Mouse (Mus musculus) liver, embryonic 12.5 days (tissue): ENCODE results near the gene Cacng6. TPM values are rescaled to one million over a fixed set of nuclear protein-coding genes. Genes with fewer than 3 reads are reported as not detected.

Source experiments
- ATAC-seq: fragments of 200-750 bp; cut with Nextera tagmentation; 2 replicates; pipeline ENCODE4 v1.8.0; 2017; ENCODE audit warnings: moderate number of reproducible peaks, mild to moderate bottlenecking, moderate library complexity
- H3K27ac ChIP-seq: fragments of 300-500 bp; sonication (generic); 2 replicates; pipeline ENCODE4 v1.5.1; 2016; ENCODE audit warnings: mild to moderate bottlenecking
- H3K27me3 ChIP-seq: fragments of 300-500 bp; sonication (generic); replicated peaks from 2 replicates; pipeline ENCODE4 v1.6.1; 2016; ENCODE audit warnings: mild to moderate bottlenecking, moderate library complexity
- H3K36me3 ChIP-seq: fragments of 300-500 bp; sonication (generic); 2 replicates; pipeline ENCODE4 v1.6.1; 2016; ENCODE audit warnings: mild to moderate bottlenecking, moderate library complexity
- H3K4me1 ChIP-seq: fragments of 300-500 bp; sonication (generic); 2 replicates; pipeline ENCODE4 v1.6.1; 2016
- H3K4me2 ChIP-seq: fragments of 300-500 bp; sonication (generic); 2 replicates; pipeline ENCODE4 v1.6.1; 2016; ENCODE audit warnings: mild to moderate bottlenecking, moderate library complexity
- H3K4me3 ChIP-seq: fragments of 300-500 bp; sonication (generic); 2 replicates; pipeline ENCODE4 v1.5.1; 2016; ENCODE audit warnings: mild to moderate bottlenecking, moderate library complexity
- H3K9ac ChIP-seq: fragments of 300-500 bp; sonication (generic); 2 replicates; pipeline ENCODE4 v1.6.1; 2016; ENCODE audit warnings: mild to moderate bottlenecking, moderate library complexity
- H3K9me3 ChIP-seq: fragments of 300-500 bp; sonication (generic); replicated peaks from 2 replicates; pipeline ENCODE4 v1.6.1; 2016; ENCODE audit warnings: mild to moderate bottlenecking, moderate library complexity
- WGBS: fragments of 180-500 bp; shearing (Covaris S2); methylation state at CpG from one replicate; pipeline ENCODE4 v1.1.7; 2016; ENCODE audit not compliant: insufficient replicate concordance; 5-methylcytosine and 5-hydroxymethylcytosine counted together
- polyA plus RNA-seq: library from polyadenylated mRNA; unstranded; fragments of >200 nt; fragmentation: Nextera tagmentation; extraction: Ambion mirVana; gene quantifications from 2 replicates; pipeline ENCODE4 v1.2.1, GENCODE M21; 2016

Gene Cacng6
- polyA plus RNA-seq, 1 experiment from 2014 or later = 0.17 TPM

DNA sequence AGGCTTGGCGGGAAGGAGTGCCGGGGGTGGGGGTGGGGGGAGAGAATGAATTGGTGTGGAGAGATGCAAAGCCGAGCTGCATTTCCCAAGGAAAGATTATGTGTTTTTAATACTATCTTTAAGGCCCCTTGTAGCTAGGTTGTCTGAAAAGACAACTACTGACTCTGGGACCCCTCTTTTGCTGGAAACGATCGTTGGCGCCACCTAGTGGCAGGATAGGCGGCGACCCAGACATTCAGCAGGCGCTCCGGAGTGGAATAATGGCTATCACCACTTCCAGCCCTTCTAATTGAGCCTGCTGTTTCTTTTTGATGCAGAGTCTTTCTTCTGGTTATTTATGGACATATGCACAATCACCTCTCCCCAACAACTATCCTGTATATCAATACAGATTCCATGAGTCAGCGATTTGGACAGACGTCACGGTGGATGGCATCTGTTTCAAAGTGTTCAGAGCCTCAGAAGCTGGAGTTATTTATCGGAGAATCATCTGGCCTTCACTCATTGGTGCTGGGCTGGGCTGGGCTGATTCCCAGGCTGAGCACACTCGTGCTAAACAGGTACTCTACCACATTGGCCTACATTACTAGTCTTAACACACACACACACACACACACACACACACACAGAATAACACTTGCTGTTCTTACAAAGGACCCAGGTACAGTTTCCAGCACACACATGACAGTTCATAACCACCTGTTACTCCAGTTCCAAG, 24.9 kb downstream of the Cacng6 start:
- WGBS = 25% methylated on average over 15 of the region's 15 CpGs
- H3K9me3 ChIP-seq = no peaks in the 10 kb centered on the region
- ATAC-seq = no peak

DNA sequence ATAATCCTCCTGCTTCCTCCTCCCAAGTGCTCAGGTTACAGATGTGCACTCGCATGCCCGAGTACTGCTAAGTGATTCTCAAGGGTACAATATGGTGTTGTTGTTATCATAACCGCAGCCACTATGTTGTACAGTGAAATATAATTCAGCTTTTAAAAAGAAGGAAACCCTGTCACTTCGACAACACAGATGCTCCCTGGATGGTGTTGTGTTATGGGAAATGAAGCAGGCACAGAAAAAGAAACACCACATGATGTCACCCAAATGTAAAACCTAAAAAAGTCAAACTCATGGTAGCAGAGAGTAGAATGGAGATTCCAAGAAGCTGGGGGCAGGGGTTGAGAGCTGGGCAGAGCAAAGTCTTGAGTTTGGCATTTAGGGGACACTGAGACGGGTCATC, 26.7 kb downstream of the Cacng6 start:
- Histone ChIP-seq H3K9ac (no peak overlapping the region), H3K4me1 (no peaks in the 10 kb centered on the region), H3K36me3 (no peaks in the 10 kb centered on the region), H3K9me3 (no peaks in the 10 kb centered on the region), H3K27me3 (no peaks in the 10 kb centered on the region; the same call in 1 of the 2 replicates), H3K27ac (no peak overlapping the region), H3K4me2 (no peak overlapping the region), H3K4me3 (no peak overlapping the region)
- ATAC-seq = no peak
- 62% methylated on average over 5 of the region's 5 CpGs for WGBS

More for the DNA sequence above, 24.9 kb downstream of the Cacng6 start:
- Histone ChIP-seq H3K4me3 (no peak overlapping the region), H3K27ac (no peak overlapping the region), H3K27me3 (no peaks in the 10 kb centered on the region; the same call in 1 of the 2 replicates), H3K4me1 (no peaks in the 10 kb centered on the region), H3K9ac (no peak overlapping the region), H3K4me2 (no peak overlapping the region), H3K36me3 (no peaks in the 10 kb centered on the region)

DNA sequence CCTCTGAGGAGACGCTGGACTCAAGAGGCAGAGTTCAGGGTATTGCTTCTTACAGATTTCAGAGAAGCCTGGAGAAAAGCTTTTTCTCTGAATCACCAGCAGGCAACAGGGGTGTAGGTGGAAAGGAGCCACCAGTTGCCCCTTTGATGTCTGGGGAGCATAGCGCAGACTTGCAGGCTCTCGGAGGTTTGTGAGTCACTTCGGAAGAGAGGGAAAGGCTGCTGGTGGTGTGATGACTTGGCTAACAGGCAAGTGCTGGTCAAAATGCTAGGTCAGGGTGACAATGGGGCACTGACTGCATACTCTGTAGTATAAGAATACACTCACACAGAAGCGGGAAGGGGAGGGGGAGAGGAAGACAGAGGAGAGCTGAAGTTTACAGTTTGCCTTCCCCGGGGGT, 27.2 kb downstream of the Cacng6 start:
- no peaks in the 10 kb centered on the region for H3K36me3 ChIP-seq
- ATAC-seq = no peak
- no peak overlapping the region for H3K4me2 ChIP-seq
- H3K9ac ChIP-seq = no peak overlapping the region
- whole genome bisulfite sequencing = 40% methylated on average over 6 of the region's 6 CpGs
- no peak overlapping the region for H3K27ac ChIP-seq
- no peaks in the 10 kb centered on the region for H3K4me1 ChIP-seq
- no peaks in the 10 kb centered on the region for H3K9me3 ChIP-seq
- no peaks in the 10 kb centered on the region; the same call in 1 of the 2 replicates for H3K27me3 ChIP-seq
- H3K4me3 ChIP-seq = no peak overlapping the region

DNA sequence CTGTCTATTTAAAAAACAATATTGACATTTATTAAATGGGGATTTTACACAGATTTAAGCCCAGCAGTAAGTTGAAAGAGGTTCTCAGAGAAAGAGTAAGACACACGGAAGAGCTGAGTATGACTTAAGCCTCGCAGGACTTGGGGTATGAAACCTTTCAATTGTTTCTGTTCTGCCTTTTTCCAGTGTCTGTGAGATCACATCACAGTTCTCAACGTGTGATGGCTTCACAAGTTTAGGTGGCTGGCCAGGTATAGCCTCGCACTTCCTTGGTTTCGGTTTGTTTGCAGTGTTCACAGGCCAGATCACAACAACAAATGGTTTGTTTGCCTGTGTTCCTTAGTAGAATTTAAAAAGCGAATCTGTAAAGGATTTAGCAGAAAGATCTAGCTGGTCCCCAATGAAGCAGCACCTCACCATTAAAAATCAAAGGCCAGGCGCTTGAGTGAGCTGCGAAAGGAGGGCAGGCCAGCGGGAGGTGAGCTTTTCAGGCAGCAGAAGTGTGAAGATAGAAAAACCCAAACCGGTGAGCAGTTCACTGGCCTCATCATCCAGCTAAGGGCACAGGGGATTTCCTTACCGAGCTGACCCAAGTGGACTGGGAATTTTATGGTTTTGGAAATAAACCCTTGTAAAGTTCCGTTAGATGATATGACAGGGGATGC, 29.0 kb downstream of the Cacng6 start:
- Histone ChIP-seq H3K27ac (no peak overlapping the region), H3K4me1 (no peaks in the 10 kb centered on the region), H3K4me3 (no peak overlapping the region), H3K4me2 (no peak overlapping the region), H3K27me3 (no peaks in the 10 kb centered on the region; the same call in 1 of the 2 replicates), H3K9me3 (no peaks in the 10 kb centered on the region), H3K36me3 (no peaks in the 10 kb centered on the region), H3K9ac (no peak overlapping the region)
- no peak for ATAC-seq
- WGBS = 46% methylated on average over 12 of the region's 12 CpGs

DNA sequence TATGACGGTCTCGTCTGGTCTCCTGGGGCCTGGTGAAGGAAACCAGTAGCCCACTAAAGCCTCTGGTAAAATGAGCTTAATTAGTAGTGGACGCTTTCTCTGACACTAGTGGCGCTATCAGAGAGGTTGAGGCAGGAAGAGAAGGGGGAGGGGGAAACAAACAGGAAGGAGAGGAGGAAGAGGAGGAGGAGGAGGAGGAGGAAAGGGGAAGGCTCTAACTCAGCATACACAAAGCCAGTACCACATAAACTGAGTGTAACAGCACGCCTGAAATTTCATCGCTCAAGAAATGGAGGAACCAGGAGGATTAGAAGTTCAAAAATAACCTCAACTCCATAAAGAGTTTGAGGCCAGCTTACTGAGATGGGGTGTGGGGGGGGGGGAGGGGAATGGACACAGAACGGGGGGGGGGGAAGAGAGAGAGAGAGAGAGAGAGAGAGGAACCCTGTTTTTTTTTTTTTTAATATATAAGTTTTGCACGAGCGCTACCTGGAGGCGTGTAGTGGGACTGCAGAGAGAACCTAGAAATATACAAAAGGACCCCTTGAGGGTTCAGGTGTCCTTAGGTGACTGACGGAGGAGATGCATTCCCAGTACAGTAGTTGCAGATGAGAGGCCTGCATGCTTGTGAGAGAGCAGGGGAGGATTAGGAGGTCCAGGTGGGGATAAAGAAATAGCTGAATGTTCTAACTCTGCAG, 29.6 kb downstream of the Cacng6 start:
- WGBS = 54% methylated on average over 10 of the region's 11 CpGs
- H3K27ac ChIP-seq = no peak overlapping the region
- no peaks in the 10 kb centered on the region; the same call in 1 of the 2 replicates for H3K27me3 ChIP-seq
- H3K4me3 ChIP-seq = no peak overlapping the region
- H3K9me3 ChIP-seq = no peaks in the 10 kb centered on the region
- no peaks in the 10 kb centered on the region for H3K36me3 ChIP-seq
- ATAC-seq = no peak
- H3K9ac ChIP-seq = no peak overlapping the region
- no peak overlapping the region for H3K4me2 ChIP-seq
- H3K4me1 ChIP-seq = no peaks in the 10 kb centered on the region

DNA sequence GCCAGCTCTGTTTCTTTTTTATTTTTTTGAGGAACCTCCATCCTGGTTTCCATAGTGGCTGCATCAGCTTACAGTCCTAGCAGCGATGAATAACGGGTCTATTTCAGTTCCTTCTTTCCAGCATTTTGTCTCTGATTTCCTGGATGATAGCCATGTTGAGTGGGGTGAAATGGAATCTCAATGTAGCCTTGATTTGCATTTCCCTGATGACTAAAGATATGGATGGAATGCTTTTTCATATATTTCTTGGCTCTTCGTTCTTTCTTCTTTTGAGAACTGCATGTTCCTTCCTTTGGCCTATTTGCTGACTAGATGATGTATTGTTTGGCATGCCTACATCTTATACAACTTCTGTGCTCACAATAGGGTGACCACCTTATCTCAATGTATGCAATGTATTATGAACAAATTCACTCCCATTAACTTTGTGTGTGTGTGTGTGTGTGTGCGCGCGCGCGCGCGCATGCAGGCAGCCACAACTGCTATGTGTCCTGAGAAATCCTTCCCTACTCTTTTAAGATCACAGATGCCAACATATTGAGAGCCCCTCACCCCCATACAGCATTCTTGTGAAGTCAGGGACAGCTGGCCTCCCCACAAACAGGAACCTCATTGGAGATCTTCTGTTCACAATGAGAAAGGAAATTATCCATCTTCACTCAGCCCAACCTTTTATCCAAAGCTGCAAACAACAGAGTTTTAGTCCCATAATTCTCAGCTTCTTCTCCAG, 33.3 kb downstream of the Cacng6 start:
- no peak for ATAC-seq
- Histone ChIP-seq H3K4me2 (no peak overlapping the region), H3K36me3 (no peaks in the 10 kb centered on the region), H3K9me3 (no peaks in the 10 kb centered on the region), H3K9ac (no peak overlapping the region), H3K4me1 (no peaks in the 10 kb centered on the region), H3K4me3 (no peak overlapping the region), H3K27me3 (no peaks in the 10 kb centered on the region), H3K27ac (no peak overlapping the region)
- WGBS = 85% methylated on average over 10 of the region's 10 CpGs

DNA sequence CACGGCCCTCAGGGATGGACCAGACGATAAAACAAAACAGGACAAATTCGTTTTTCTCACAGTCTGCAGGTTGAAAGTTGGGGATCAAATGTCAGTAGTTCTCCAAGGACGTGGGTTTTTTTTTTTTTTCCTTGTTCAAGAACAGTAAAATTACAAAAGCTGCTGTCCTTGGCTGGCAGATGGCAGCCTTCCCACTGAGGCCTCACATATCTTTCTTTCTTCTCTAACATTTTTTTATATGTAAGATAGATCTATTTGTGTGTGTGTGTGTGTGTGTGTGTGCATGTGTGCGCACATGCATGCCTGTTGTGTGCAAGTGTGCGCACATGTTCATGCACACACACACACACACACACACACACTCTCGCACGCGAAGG, 33.8 kb downstream of the Cacng6 start:
- no peak for ATAC-seq
- Histone ChIP-seq H3K36me3 (no peaks in the 10 kb centered on the region), H3K9me3 (no peaks in the 10 kb centered on the region), H3K9ac (no peak overlapping the region), H3K4me3 (no peak overlapping the region), H3K27me3 (no peaks in the 10 kb centered on the region), H3K4me1 (no peaks in the 10 kb centered on the region), H3K27ac (no peak overlapping the region), H3K4me2 (no peak overlapping the region)
- WGBS = 64% methylated on average over 9 of the region's 9 CpGs

DNA sequence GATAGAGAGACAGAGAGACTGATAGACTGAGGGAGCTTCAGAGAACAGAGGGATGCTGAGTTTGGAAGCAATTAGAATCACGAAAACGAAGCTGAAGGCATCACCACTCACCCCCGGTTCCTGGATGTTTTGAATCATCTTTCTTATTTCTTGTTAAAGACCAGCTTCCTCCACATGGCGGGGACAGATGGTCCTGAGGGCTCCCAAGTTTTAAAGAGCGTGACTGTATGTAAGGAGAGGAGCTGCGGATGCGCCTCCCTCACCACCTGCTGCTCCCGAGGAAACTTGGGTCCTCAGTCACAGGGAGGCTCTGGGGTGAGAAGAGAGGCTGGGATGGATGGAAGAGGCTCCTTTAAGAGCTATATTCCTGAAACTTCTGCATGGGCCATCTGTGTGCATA, 36.3 kb downstream of the Cacng6 start:
- no peaks in the 10 kb centered on the region for H3K36me3 ChIP-seq
- H3K9me3 ChIP-seq = no peaks in the 10 kb centered on the region
- no peak overlapping the region for H3K9ac ChIP-seq
- no peak overlapping the region for H3K4me3 ChIP-seq
- H3K27ac ChIP-seq = no peak overlapping the region
- no peak for ATAC-seq
- no peaks in the 10 kb centered on the region for H3K27me3 ChIP-seq
- H3K4me2 ChIP-seq = no peak overlapping the region
- no peaks in the 10 kb centered on the region for H3K4me1 ChIP-seq
- 57% methylated on average over 8 of the region's 8 CpGs for WGBS

DNA sequence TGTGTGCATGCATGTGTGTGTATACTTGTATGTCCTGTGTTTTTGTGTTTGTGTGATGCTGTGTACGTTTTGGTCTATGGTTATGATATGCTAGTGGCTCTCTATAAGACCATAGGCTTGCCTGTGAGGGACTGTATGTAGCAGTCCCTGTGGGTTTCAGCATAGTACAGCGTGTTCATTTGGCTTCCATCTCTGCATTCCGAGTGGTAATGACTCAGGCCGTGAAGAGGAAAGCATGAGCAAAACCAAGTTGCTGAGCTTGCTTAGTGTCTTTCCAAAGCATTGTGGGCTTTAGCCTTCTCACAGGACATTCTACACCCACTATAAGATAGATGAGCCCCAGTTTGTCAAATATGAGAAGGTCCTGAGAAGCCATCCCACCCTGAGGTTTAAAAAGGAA, 39.3 kb downstream of the Cacng6 start:
- no peaks in the 10 kb centered on the region for H3K9me3 ChIP-seq
- no peak overlapping the region for H3K4me3 ChIP-seq
- no peak overlapping the region for H3K9ac ChIP-seq
- no peaks in the 10 kb centered on the region for H3K27me3 ChIP-seq
- 70% methylated on average over 4 of the region's 4 CpGs for WGBS
- no peak overlapping the region for H3K27ac ChIP-seq
- no peak overlapping the region for H3K4me2 ChIP-seq
- H3K4me1 ChIP-seq = no peaks in the 10 kb centered on the region
- ATAC-seq = no peak
- no peaks in the 10 kb centered on the region for H3K36me3 ChIP-seq

DNA sequence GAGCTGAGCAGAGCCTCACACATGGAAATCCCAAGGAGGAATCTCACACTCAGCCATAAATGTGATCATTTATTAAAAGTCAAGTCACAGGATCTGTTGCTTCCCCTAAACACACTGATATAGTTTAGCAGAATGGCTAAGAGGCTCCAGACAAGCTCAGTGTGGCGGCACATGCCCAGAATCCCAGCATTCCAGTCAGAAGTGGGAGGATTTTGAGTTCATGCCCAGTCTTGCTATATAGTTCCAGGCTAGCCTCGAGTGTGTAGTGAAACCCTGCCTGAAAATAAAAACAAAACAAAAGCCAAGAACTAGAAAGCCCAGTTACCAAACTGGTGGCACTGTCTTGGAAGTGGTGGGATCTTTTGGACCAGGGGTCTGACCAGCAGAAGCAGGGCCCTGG, 44.6 kb downstream of the Cacng6 start:
- Histone ChIP-seq H3K9me3 (no peaks in the 10 kb centered on the region), H3K36me3 (no peaks in the 10 kb centered on the region), H3K9ac (no peak overlapping the region), H3K4me3 (no peak overlapping the region), H3K4me2 (no peak overlapping the region), H3K4me1 (no peaks in the 10 kb centered on the region), H3K27ac (no peak overlapping the region), H3K27me3 (no peaks in the 10 kb centered on the region)
- no peak for ATAC-seq
- WGBS = 40% methylated on average over 2 of the region's 2 CpGs

DNA sequence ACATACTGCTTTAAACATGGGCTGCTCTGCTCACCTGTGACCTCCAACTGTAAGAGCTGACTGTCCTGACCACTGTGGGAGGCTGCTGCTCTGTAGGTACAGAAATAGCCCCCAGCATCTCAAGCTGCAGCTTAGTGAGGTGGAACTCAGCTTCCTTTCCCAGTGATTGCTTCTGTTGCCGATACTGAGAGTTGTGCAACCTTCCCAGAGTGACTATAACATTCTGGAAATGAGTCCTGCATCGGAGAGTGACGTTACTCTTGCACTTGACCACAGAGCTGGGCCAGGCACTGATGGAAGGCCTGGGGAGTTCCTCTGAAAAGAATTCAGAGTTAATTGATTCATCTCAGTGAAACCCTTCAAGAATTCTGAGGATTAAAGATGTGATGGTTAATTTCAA, 48.8 kb downstream of the Cacng6 start:
- Histone ChIP-seq H3K4me1 (no peaks in the 10 kb centered on the region), H3K4me3 (no peak overlapping the region), H3K9me3 (no peaks in the 10 kb centered on the region), H3K4me2 (no peak overlapping the region), H3K36me3 (no peaks in the 10 kb centered on the region), H3K27ac (no peak overlapping the region), H3K27me3 (no peaks in the 10 kb centered on the region), H3K9ac (no peak overlapping the region)
- 52% methylated on average over 3 of the region's 3 CpGs for WGBS
- no peak for ATAC-seq
